Mouse (Mus musculus): ENCODE data around the gene Slc22a12. TPM values are rescaled to one million over a fixed set of nuclear protein-coding genes. Genes with fewer than 3 reads are reported as not detected.

Gene Slc22a12
- total RNA-seq (2021) = not detected
- long read RNA-seq, experiment 1 = 0 reads
- long read RNA-seq, experiment 2 = 0 reads

DNA sequence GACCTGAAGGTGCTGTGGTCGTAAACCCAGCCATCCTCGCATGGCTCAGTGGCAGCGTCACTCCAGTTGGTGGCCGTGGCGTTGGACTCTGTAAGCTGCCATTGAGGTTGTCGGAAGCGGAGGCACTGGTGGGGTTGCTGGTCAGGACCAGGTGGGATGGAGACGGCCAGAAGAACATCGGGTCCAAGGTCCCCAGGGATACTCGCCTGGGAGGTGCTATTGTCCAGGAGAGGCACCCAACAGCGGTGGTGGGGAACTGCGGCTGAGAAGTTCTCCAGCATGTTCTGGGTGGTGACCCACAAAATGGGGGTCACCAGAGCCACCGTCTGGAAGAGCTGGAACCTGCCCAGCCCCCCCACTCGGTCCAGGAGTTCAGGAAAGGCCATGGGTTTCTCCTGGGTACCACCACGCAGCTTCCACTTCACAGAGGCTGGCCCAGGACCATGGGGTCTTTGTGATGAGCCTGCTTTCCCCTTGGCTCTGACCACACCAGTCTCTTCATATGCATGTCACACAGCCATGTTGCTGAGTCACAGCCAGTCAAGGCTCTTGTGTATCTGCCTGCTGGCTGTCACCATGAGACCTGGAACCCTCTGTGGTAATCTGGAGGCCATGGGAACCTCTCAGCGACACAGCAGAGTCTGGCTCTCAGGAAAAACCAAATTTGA, at the start of gene Slc22a12:
Slc22a12 (minus strand) TSS at position 666 of the 668 bp plus-strand sequence.
- intact Hi-C loops (cut with DNase I; ENCODE audit: low total_unique reads) = no loop called here
- no peak for DNase-seq

- intact Hi-C loops (cut with DNase I; ENCODE audit: low total_unique reads) = no loop called here
- DNase-seq = no peak
Observed at GRCm38 (mm10) chr19:6572001-6572400, 29.2 kb upstream of the Slc22a12 start.

DNA sequence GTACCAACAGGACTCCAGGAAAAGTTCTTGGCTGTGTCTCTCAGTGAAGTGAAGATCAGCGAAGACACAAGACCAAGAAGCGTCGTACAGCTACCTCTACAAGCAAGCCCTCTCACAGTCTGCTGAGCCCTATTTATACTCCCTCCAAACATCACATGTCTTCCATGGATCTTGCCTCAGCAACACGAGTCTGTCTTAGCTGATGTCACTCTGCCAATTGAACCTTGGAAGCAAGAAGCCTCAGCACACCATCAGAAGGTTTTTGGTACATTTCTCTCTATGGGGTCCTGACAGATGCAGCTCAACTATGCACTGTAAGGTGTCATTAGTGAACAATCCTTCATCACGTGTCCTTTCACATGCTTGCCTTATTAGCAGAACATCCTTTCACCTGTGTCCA, 28.6 kb upstream of the Slc22a12 start:
- intact Hi-C loops (cut with DNase I; ENCODE audit: low total_unique reads) = no loop called here
- DNase-seq = no peak

- no peak for DNase-seq
- intact Hi-C loops (cut with DNase I; ENCODE audit: low total_unique reads) = no loop called here
Observed at GRCm38 (mm10) chr19:6569561-6569960, 26.7 kb upstream of the Slc22a12 start.

DNA sequence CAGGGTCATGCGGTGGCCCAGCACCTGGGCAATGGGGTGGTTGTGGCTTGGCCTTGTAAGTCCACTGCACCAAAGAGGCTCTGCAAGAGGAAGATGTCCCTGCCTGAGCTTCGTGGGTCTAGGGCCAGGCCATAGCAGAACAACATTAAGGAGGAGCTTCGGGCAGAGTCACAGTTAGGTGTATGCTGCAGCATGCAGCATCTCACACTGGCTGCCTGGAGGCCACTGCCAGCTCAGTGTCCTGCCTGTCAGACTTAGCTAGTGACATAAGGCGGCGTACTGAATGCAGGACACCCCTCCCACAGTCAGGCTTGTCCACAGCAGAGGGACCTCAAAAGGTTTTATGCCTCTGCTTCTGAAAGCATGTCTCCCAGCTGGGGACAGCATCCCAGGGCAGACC, 26.2 kb upstream of the Slc22a12 start:
- no peak for DNase-seq
- intact Hi-C loops (cut with DNase I; ENCODE audit: low total_unique reads) = no loop called here

DNA sequence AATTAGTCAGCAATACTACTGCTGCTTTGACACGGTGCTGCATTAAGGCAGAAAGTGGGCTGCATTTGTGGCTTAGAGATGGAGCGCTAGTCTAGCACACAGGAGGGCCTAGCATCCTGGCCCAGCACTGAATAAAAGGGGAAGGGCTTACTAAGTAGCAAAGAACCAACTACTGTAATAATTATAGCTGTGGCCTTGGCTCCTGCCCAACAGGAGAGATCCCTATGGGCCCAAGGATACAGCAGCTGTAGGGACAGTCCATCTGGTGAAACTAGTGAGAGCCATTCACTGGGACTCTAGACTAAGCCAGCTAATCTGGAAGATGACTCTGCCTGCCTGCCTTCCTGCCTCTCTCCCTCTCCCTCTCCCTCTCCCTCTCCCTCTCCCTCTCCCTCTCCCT, 23.6 kb upstream of the Slc22a12 start:
- intact Hi-C loops (cut with DNase I; ENCODE audit: low total_unique reads) = no loop called here
- no peak for DNase-seq

- intact Hi-C loops (cut with DNase I; ENCODE audit: low total_unique reads) = no loop called here
- DNase-seq = no peak
Observed at GRCm38 (mm10) chr19:6565136-6565535, 22.3 kb upstream of the Slc22a12 start.

- DNase-seq = no peak
- intact Hi-C loops (cut with DNase I; ENCODE audit: low total_unique reads) = no loop called here
Observed at GRCm38 (mm10) chr19:6560246-6560815, 17.5 kb upstream of the Slc22a12 start.

- no peak for DNase-seq
- intact Hi-C loops (cut with DNase I; ENCODE audit: low total_unique reads) = no loop called here
Observed at GRCm38 (mm10) chr19:6559576-6559975, 16.7 kb upstream of the Slc22a12 start.

GRCm38 (mm10) chr19:6553819-6554582, 11.2 kb upstream of the Slc22a12 start:
- peak; percentile 40 for DNase-seq
- intact Hi-C loops (cut with DNase I; ENCODE audit: low total_unique reads) = no loop called here

GRCm38 (mm10) chr19:6553174-6553573, 10.3 kb upstream of the Slc22a12 start:
- intact Hi-C loops (cut with DNase I; ENCODE audit: low total_unique reads) = no loop called here
- DNase-seq = no peak

DNA sequence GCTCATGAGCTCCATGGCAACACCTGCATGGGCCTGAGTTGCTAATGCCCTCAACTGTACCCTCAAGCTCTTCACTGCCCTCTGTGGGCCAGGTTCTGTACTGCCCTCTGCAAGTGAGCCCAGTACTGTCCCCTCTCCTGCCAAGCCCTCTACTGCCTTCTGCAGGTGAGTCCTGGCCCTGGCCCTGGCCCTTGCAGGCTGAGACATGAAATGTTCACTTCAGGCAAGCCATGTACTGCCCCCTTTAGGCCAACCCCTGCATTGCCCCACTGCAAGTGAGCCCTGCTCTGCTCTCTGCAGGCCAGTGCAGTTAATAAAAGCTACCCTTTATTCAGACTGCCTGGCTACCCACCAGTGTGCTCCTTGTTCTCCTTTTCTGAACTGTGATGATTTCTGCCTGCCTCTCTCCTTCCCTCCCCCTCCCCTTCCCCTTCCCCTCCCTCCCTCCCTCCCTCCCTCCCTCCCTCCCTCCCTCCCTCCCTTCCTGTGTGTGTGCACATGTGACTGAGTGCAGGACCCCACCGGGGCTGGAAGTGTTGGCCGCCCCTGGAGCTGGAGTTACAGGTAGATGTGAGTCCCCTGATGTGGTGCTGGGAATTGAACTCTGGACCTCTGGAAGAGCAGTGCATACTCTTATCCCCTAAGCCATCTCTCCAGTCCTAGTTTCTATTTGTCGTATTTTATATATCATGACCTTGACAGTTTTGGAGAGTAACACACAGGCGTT, 9.6 kb upstream of the Slc22a12 start:
- intact Hi-C loops (cut with DNase I; ENCODE audit: low total_unique reads) = no loop called here
- no peak for DNase-seq

DNA sequence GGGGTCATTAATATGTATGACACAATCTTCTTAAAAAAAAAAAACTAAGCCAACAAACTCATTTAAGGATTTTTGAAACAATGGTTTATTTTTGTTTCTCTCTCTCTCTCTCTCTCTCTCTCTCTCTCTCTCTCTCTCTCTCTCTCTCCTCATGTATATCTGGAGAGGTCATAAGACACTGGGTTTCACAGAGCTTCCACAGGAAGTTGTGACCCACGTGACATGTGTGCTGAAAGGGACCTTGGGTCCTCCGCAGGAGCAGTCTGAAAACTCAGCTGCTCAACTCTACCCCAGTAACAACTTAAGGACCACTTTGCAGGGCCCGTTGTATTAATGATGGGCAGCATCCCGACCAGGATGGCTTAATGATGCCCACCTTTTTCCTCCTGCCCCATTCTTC, 8.4 kb upstream of the Slc22a12 start:
- intact Hi-C loops (cut with DNase I; ENCODE audit: low total_unique reads) = no loop called here
- no peak for DNase-seq

- no peak for DNase-seq
- intact Hi-C loops (cut with DNase I; ENCODE audit: low total_unique reads) = no loop called here
Observed at GRCm38 (mm10) chr19:6549566-6549965, 6.7 kb upstream of the Slc22a12 start.

DNA sequence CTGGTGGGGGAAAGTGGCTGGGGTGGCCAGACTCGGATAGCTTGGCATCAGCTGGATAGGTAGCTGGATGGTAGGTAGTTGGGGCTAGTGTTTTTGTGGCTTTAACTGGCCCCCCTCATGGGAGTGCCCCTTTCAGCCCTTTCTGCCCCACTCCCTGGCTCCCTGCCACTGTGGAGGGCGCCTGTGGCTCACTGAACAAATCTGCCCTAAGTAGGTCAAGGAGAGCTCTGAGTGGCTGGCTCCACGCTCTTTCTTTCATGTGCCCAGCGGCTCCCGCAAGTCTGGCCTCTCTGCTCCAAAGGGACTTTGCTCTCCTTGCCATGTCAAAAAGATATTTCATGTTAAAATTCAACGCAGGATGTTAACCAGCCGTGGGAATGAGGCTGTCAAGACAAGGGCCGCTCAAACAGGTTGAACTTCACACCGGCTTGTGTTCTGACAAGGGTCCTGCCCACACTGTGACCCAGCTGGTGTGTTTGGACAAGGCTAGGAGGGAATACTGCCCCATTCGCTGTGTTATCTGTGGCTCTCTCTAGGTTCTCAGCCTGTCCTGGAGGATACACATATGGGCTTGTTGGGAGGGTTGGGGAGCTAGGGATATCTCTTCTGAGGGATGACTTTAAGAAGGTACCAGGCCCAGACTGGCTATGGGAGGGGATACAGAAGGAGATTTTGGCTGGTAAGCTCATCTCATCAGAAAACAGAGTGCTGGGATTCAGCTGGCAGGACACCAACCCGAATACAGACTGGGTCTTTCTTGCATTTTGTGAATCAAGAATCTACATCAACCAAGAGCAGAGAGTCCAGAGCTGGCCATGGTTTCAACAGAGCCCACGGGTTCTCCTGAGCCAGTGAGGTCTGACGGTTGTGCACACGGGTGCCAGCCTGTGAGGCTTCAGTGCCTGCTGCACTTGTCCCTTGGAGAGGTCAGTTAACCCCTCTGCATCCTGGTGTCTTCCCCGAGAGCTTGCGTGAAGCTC, 5.9 kb upstream of the Slc22a12 start:
- intact Hi-C loops (cut with DNase I; ENCODE audit: low total_unique reads) = no loop called here

DNA sequence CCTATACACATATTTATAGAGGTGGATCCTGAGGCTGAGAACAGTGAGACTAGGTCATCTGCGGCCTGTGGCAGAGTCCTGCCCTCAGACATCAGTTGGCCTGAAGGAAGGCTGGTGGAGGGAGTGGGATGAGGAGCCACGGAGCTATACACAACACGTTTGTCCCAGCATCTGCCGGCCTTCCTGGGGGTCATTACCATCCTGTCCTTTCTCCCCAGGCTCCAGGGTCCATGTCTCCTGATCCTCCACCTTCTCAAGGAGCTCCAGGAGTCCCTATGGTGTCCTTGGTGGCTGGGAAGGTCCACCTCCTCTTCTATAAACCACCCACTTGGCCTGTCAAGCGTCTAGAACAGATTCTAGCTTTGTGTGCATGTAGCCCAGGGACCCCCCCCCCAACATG, 5.0 kb upstream of the Slc22a12 start:
- DNase-seq = no peak
- intact Hi-C loops (cut with DNase I; ENCODE audit: low total_unique reads) = no loop called here

More for the DNA sequence above, 5.9 kb upstream of the Slc22a12 start:
- DNase-seq = no peak

DNA sequence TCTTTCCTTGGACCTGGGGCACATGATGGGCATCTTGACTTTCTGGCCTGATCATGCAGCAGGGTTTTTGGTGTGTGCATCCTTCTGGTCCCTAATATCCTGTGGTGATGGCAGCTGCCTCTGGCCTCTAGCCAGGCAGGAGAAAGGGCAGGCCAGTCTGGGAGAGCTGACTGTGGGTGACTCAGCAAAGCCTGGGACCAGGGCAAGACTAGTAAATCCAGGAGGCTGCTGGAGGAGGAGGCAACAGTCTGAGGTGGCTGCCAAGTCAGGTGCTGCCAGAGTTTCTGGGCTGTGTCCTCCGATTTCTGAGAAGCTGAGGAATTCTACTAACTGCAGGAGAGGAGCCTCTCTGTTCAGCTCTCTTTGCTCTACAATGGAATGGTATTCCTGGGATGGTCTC, 3.3 kb upstream of the Slc22a12 start:
- peak; percentile 41 for DNase-seq
- intact Hi-C loops (cut with DNase I; ENCODE audit: low total_unique reads) = no loop called here

GRCm38 (mm10) chr19:6545481-6545880, 2.6 kb upstream of the Slc22a12 start:
- DNase-seq = no peak
- intact Hi-C loops (cut with DNase I; ENCODE audit: low total_unique reads) = no loop called here

DNA sequence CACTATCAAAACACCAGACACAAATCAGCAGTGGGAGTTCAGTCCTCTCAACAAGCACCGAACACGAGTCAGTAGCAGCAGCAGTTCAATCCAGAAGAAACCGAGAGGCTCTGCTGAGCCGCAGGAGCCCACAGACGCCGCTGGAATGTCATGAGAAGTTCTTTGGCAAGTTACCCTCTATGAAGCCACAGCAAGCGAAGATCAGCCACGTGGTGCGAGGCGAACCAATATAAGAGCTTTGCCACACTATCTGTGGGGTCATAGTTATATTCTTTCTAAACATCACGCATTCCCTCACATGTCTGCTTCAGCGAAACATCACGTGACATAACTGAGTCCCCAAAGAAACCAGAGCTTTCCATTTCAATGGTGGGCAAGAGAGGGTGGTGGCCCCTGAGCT, 1.9 kb upstream of the Slc22a12 start:
- intact Hi-C loops (cut with DNase I; ENCODE audit: low total_unique reads) = no loop called here
- no peak for DNase-seq

Data from gastrocnemius, postnatal 14 days (tissue).